Mouse (Mus musculus): ENCODE measurements around the gene Mrpl14.

The Mrpl14 gene

GRCm38 (mm10) chr17:45727481-45727880 is 41.4 kb downstream of the Mrpl14 start:
- no peak for DNase-seq

DNA sequence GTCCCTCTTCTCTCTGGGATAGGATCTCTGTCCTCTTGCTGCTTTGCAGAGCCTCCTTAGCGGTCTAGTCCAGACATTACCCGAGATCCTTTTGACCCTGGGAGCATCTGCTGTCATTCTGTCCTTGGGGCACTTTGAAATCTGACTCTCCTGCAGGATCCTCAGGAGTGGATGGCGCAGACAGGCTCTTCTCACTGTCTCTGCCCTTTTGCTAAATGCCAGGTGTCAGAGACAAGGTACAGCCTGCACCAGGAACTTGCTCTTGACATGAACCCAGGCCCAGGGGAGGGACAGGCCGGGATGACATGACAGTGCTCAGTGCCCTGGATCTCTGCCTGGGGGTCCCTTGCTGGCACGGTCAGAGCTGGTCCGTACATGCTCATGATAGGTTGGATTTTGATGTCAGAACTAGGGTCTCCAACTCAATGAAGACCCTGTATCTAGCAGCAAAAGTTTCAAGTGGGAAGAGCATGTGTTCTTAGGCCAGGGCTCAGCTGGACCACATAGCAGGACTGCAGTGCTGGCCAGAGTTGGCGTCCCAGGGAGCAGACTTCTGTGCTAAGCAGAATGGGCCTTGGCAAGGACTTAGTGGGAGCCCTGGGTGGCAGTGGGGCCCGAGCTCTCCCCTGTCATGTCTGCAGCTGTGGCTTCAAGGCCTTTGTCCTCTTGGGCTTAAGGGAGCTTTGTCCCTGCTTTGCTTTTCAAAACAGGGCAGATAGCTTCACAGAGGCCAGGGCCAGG is 42.0 kb downstream of the Mrpl14 start:
- DNase-seq: no peak

DNA sequence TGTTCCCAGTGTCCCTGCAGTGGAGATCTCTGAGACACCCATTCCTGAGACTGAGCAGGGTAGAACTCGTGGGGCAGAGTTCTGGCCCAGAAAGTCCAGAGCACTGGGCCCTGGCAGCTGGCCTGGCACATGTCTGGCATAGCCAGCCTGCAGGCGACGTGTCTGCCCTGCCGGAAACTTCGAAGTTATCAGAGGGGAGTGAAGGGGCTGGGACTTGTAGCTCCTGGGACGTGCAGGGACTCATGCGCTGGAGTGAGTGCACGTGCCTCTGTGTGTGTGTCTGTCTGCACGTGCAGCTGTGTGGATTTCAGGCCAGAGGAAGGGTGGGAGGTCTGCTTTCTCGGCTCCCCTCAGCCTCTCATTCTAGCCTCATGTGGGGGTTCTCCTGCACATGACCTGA is 43.3 kb downstream of the Mrpl14 start:
- no peak for DNase-seq

DNA sequence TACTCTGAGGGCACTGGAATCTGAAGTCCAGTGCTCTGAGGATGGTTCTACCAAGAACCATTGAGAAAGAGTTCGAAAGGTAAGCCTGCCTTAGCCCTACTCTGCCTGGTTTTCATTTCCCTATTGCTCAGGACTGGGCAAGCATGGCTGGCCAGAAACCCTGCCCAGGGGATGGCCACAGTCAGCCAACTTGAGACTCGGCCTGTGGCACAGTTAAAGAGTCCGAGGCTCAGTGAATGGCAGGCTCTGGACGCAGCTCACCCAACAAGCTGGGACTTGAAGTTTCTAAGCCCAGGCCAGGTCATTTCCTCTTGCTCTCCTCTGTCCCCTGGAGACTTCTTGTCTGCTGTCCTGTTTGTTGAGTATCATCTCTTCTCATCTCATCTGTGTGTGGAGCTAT is 44.6 kb downstream of the Mrpl14 start:
- DNase-seq: no peak

GRCm38 (mm10) chr17:45731172-45731864 is 45.2 kb downstream of the Mrpl14 start:
- DNase-seq: peak; percentile 90 to 92

- DNase-seq: peak; percentile 20 to 45
Measured at GRCm38 (mm10) chr17:45733038-45733734, 47.1 kb downstream of the Mrpl14 start.

GRCm38 (mm10) chr17:45733735-45734301 is 47.7 kb downstream of the Mrpl14 start, which contains the start of gene 1600014C23Rik:
Gene 1600014C23Rik (minus strand): TSS chr17:45733844.
- DNase-seq: peak; percentile 68 to 83

DNA sequence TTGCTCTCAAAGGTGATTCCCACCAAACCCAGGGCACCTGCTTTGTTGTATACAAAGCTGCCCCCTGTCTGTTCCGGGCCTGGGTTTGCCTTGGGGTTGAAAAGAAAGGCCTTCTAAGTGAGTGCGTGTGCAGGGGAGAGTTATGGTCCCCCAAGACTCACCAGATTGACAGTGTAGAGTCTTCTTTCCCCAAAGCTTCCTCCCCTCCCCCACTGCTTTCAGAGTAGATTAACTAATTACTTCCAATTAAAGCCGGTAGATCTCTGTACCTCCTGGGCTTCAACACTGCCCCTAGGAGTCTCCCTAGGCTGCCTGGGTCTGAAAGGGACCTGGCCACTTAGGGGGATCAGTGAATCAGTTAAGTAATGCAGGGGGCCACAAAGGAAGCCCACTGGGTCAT is 48.2 kb downstream of the Mrpl14 start:
- DNase-seq: no peak

GRCm38 (mm10) chr17:45734881-45735280 is 48.8 kb downstream of the Mrpl14 start:
- DNase-seq: peak; percentile 21 to 31

- DNase-seq: peak; percentile 91 to 92
Measured at GRCm38 (mm10) chr17:45735382-45736310, 49.5 kb downstream of the Mrpl14 start.

DNA sequence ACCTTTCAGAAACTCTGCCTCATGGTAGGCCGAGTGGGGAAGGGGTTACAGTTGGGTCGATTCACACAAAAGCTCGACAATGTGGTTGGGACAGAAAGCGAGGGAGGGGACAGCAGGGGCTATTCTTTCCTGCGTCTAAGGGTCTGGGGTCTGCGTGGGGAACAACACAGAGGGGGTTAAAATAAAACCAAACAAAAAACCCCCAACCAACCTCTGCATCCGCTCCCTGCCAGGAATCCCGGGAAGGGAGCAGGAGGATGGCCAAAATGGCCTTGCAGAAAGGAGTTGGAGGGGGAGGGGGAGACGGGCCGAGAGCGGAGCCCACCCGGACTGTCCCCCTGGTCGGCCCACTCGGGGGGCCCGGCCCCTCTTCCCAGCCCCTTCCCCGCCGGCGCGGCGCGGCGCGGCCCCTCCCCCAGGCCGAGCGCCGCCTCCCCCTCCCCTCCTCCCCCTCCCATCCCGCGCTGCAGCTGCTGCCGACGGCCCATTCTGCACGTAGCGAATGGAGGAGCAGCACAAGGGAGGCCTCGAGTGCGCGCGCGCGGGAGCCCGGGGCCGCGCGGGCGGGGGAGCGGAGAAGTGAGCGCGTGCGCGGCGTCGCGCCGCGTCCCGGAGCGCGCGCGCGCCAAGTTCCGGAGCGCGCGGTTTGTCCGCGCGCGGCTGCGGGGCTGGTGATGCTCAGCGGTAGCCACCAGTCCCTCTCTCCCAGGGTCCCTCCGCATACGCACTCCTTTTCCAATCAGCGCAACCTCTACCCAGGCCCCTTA is 50.4 kb downstream of the Mrpl14 start:
- DNase-seq: peak; percentile 89 to 96

GRCm38 (mm10) chr17:45737078-45737601 is 51.0 kb downstream of the Mrpl14 start:
- peak in 1 of 2 experiments; percentile 26 for DNase-seq

GRCm38 (mm10) chr17:45742371-45743147 is 56.4 kb downstream of the Mrpl14 start:
- DNase-seq: no peak

DNA sequence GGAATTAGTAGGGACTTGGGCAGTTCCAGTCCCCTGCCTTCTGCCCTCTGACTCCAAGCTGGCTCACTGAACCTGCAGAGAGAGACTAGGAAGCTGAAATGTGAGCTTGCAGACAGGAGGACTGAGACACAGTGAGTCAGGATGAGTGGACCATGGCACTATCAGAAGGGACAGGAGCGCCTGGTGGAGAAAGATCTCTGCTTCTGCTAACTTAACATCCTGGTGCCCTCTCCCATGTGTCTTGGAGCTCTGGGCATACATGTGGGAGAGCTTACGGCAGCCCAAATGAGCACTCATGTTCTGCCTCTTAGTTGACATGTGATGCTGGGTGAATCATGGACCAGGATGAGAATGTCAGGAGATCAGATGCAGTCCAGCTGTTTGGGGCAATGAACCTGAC is 59.5 kb downstream of the Mrpl14 start:
- DNase-seq: no peak

- no peak for DNase-seq
Measured at GRCm38 (mm10) chr17:45746755-45747154, 60.6 kb downstream of the Mrpl14 start.

DNA sequence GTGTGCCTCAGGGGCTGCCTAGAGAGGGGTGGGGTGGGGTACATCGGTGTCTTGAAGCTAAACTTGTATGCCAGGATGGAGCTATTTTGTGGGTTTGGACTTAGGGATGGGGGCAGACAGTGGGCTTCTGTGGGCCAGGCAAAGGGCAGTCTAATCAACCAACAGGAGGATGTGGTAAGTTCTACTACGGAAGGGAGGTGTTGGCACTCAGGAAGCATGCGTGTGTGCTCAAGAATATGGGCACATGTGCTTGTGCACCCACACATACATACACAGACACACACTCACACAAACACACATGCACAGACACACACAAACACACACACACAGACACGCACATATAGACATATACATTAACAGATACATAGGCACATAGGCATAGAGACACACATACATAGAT is 61.2 kb downstream of the Mrpl14 start:
- DNase-seq: no peak

Data from cerebellum, adult 18-20 months (tissue).